Mouse (Mus musculus): ENCODE data around the gene Hc. TPM values are rescaled to one million over a fixed set of nuclear protein-coding genes. Genes with fewer than 3 reads are reported as not detected.

Gene Hc
- polyA plus RNA-seq, 1 experiment from 2014 or later, result 0.17 TPM

GRCm38 (mm10) chr2:34957405-34957804, 103.8 kb downstream of the Hc start:
- Histone ChIP-seq H3K4me3 (no peak overlapping the region), H3K9me3 (no peaks in the 10 kb centered on the region), H3K27ac (replicated peaks) (no peak overlapping the region), H3K36me3 (replicated peaks) (no peaks in the 10 kb centered on the region), H3K27me3 (replicated peaks; ENCODE audit: low read depth, poor library complexity, severe bottlenecking) (peaks cover 24% of the 10 kb centered on the region), H3K4me1 (peaks cover 8% of the 10 kb centered on the region)
- 73% methylated on average over 1 of the region's 1 CpGs for WGBS
- no peak for DNase-seq (ENCODE audit: low spot score)

DNA sequence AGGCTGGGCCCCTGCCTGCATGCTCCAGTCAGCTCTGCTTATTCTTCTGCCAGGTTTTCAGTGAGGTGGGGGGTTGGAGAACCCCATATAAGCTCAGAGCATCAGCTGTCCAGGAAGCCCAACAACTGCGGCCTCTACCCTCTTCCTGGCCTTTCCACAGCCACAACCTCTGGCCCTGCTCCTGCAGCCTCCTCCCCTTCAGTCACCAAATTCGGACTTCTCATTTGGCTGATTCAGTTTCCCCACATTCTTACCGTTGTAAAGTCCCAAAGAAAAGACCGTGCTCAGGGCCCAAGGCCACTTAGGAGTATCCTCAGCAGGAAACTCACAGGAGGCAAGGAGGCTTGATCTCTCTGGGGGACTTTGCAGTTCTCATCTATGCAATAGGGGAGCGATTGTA, 104.3 kb downstream of the Hc start:
- H3K4me1 ChIP-seq, result peaks cover 8% of the 10 kb centered on the region
- no peak for DNase-seq (ENCODE audit: low spot score)
- H3K36me3 ChIP-seq (replicated peaks), result no peaks in the 10 kb centered on the region
- H3K9me3 ChIP-seq, result no peaks in the 10 kb centered on the region
- WGBS, result 63% methylated on average over 5 of the region's 5 CpGs
- no peak overlapping the region for H3K4me3 ChIP-seq
- peaks cover 24% of the 10 kb centered on the region for H3K27me3 ChIP-seq (replicated peaks; ENCODE audit: low read depth, poor library complexity, severe bottlenecking)
- no peak overlapping the region for H3K27ac ChIP-seq (replicated peaks)

- H3K4me3 ChIP-seq, result no peak overlapping the region
- DNase-seq (ENCODE audit: low spot score), result no peak
- H3K36me3 ChIP-seq (replicated peaks), result no peaks in the 10 kb centered on the region
- no peak overlapping the region for H3K27ac ChIP-seq (replicated peaks)
- H3K9me3 ChIP-seq, result no peaks in the 10 kb centered on the region
- peaks cover 4% of the 10 kb centered on the region; the same call in 1 of the 2 replicates for H3K27me3 ChIP-seq (replicated peaks; ENCODE audit: low read depth, poor library complexity, severe bottlenecking)
- no peaks in the 10 kb centered on the region for H3K4me1 ChIP-seq
Measured at GRCm38 (mm10) chr2:34954344-34954743, 106.9 kb downstream of the Hc start.

GRCm38 (mm10) chr2:34953547-34954116, 107.6 kb downstream of the Hc start:
- Histone ChIP-seq H3K4me1 (no peaks in the 10 kb centered on the region), H3K27ac (replicated peaks) (no peak overlapping the region), H3K4me3 (no peak overlapping the region), H3K9me3 (no peaks in the 10 kb centered on the region), H3K36me3 (replicated peaks) (no peaks in the 10 kb centered on the region), H3K27me3 (replicated peaks; ENCODE audit: low read depth, poor library complexity, severe bottlenecking) (peaks cover 4% of the 10 kb centered on the region; the same call in 1 of the 2 replicates)
- DNase-seq (ENCODE audit: low spot score), result no peak
- 75% methylated on average over 2 of the region's 2 CpGs for WGBS

DNA sequence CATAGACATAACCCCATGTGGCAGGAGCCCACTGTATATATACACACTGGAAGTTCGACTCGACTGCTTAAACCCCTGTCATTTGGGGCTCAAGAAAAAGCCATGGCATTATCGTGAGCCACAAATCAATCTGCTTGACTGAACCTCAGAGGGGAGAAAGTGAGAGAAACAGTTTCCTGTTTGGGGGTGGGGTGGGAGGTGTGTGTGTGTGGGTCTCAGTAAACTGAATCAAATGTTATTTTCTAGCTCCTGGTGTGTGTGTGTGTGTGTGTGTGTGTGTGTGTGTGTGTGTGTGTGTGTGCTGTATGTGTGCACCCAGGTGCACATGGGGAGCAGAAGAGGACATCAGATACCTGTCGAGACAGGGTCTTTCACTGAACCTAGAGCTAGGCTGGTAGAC, 108.2 kb downstream of the Hc start:
- WGBS, result 82% methylated on average over 4 of the region's 4 CpGs
- H3K9me3 ChIP-seq, result no peaks in the 10 kb centered on the region

DNA sequence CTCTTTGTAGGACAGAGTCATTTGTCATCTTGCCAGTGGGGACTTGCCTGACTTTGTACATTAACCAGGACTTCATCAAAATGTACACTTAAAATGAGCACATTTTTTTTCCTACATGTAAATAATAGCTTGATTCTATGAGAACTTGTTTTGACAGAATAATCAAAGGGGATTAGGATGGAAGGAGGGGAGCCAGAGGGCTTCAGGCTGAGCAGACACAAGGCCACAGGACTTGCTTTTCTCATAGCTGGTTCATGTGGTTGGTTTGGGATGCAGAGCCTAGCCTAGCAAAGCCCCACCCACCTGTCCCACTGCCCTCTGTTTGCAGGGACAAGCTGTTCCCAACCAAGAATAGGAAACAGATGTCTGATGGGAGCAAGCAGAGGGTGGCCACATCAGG, 109.8 kb downstream of the Hc start:
- no peaks in the 10 kb centered on the region for H3K4me1 ChIP-seq
- no peak for DNase-seq (ENCODE audit: low spot score)

More for the DNA sequence above, 108.2 kb downstream of the Hc start:
- H3K4me1 ChIP-seq, result no peaks in the 10 kb centered on the region
- peaks cover 4% of the 10 kb centered on the region; the same call in 1 of the 2 replicates for H3K27me3 ChIP-seq (replicated peaks; ENCODE audit: low read depth, poor library complexity, severe bottlenecking)
- DNase-seq (ENCODE audit: low spot score), result no peak
- H3K27ac ChIP-seq (replicated peaks), result no peak overlapping the region
- no peaks in the 10 kb centered on the region for H3K36me3 ChIP-seq (replicated peaks)
- no peak overlapping the region for H3K4me3 ChIP-seq

DNA sequence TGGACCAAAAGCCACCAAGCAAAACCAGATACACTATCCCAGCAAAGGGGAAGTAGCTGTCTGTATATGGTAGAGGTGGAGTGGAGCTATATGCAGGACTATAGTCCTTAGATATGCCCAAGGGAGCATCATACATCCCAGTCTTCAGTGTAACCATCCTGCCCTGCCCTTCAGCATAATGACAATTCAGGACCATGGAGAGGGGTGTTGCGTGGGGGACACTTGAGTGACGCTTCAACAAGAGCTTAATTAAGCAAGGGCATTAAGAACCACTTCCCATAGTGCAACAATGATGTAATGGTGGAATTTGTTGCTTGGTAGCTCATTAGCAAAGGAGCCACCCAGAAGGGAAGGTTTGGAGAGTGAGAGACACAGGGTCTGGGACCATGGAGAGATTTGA, 112.6 kb downstream of the Hc start:
- Histone ChIP-seq H3K36me3 (replicated peaks) (no peaks in the 10 kb centered on the region), H3K9me3 (no peaks in the 10 kb centered on the region), H3K27ac (replicated peaks) (no peak overlapping the region), H3K4me3 (no peak overlapping the region), H3K4me1 (peaks cover 13% of the 10 kb centered on the region), H3K27me3 (replicated peaks; ENCODE audit: low read depth, poor library complexity, severe bottlenecking) (no peaks in the 10 kb centered on the region)
- 25% methylated on average over 2 of the region's 2 CpGs for WGBS
- DNase-seq (ENCODE audit: low spot score), result peak; percentile 23

More for the DNA sequence above, 109.8 kb downstream of the Hc start:
- H3K4me3 ChIP-seq, result no peak overlapping the region
- H3K36me3 ChIP-seq (replicated peaks), result no peaks in the 10 kb centered on the region
- no peaks in the 10 kb centered on the region for H3K27me3 ChIP-seq (replicated peaks; ENCODE audit: low read depth, poor library complexity, severe bottlenecking)
- H3K27ac ChIP-seq (replicated peaks), result no peak overlapping the region
- H3K9me3 ChIP-seq, result no peaks in the 10 kb centered on the region

GRCm38 (mm10) chr2:34946046-34946445, 115.2 kb downstream of the Hc start:
- no peak overlapping the region for H3K4me3 ChIP-seq
- peaks cover 15% of the 10 kb centered on the region for H3K4me1 ChIP-seq
- H3K9me3 ChIP-seq, result no peaks in the 10 kb centered on the region
- no peak for DNase-seq (ENCODE audit: low spot score)
- H3K36me3 ChIP-seq (replicated peaks), result no peaks in the 10 kb centered on the region
- WGBS, result 61% methylated on average over 4 of the region's 4 CpGs
- 0 out of 2 replicates have a peak, but pooled peaks cover 13% of the 10 kb centered on the region for H3K27me3 ChIP-seq (replicated peaks; ENCODE audit: low read depth, poor library complexity, severe bottlenecking)
- no peak overlapping the region for H3K27ac ChIP-seq (replicated peaks)

DNA sequence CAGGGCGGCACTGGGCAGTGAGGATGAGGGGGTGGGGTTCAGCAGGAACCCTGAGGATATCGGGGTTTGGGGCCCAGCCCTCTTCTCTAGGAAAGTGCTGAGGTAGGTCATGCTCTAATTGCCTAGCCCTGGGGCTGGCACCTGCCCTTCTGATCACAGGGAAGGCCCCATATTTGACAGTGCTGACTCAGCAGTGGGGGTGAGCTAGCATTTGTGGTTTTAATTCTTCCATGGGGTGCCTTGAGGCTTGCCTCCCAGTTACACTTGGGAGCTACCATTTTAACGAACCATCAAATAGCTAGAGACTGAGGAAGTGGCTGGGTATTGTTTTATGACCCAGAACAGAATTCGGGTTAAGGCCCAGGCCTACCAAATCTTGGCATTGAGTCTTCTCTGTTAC, 115.7 kb downstream of the Hc start:
- no peaks in the 10 kb centered on the region for H3K36me3 ChIP-seq (replicated peaks)
- H3K27ac ChIP-seq (replicated peaks), result no peak overlapping the region
- no peak overlapping the region for H3K4me3 ChIP-seq
- 80% methylated on average over 4 of the region's 4 CpGs for WGBS
- H3K27me3 ChIP-seq (replicated peaks; ENCODE audit: low read depth, poor library complexity, severe bottlenecking), result 0 out of 2 replicates have a peak, but pooled peaks cover 16% of the 10 kb centered on the region
- no peaks in the 10 kb centered on the region for H3K9me3 ChIP-seq
- no peak for DNase-seq (ENCODE audit: low spot score)
- H3K4me1 ChIP-seq, result peaks cover 18% of the 10 kb centered on the region

DNA sequence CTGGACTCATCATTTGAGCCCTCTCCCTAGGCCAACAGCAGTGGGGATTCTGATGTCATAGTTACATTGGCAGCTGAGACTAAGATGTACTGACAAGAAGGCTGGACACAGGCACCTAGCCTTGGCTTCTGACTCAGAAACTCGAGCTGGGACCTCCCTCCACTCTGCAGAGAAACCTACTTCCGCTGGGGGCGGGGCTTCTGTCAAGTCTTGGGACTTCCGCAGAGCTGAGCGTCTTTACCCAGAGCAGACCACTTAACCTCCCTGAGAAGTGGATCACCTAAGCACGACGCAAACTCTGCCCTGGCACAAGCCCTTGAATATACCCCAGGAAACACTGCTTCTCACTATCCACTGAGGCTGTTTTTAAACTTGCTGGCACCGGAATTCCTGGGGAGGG, 116.5 kb downstream of the Hc start:
- H3K36me3 ChIP-seq (replicated peaks), result no peaks in the 10 kb centered on the region
- DNase-seq (ENCODE audit: low spot score), result peak; percentile 39
- H3K9me3 ChIP-seq, result no peaks in the 10 kb centered on the region
- H3K4me1 ChIP-seq, result peaks cover 18% of the 10 kb centered on the region
- H3K27ac ChIP-seq (replicated peaks), result no peak overlapping the region
- 0 out of 2 replicates have a peak, but pooled peaks cover 19% of the 10 kb centered on the region for H3K27me3 ChIP-seq (replicated peaks; ENCODE audit: low read depth, poor library complexity, severe bottlenecking)
- H3K4me3 ChIP-seq, result no peak overlapping the region
- 17% methylated on average over 8 of the region's 8 CpGs for WGBS

DNA sequence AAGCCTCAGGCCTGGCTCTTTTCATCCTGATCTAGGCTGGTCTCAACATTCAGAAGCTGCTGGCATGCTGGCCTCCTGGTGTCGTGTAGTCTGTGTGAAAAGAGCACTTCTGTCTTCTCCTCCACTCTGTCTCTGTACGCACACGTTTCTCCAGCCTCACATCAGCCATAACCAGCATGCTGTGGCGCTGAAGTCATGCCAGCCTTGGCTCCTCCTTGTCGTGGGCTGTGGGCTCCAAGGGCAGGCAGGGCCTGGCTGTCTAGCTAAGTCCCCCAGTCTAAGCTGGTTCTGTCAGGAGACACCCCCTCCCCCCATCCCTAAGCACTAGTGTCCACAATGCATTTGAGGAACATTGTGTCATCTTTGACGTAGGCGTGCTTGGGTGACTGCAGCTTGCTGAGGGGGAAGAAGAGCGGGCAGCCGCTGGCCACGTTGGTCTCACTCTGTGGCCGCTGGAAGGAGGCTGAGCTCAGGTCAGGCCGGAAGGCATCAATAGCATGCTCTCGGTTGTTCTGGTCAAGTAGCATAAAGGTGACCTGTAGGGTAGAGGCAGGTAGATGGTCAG, 117.6 kb downstream of the Hc start:
- no peaks in the 10 kb centered on the region for H3K36me3 ChIP-seq (replicated peaks)
- 0 out of 2 replicates have a peak, but pooled peaks cover 19% of the 10 kb centered on the region for H3K27me3 ChIP-seq (replicated peaks; ENCODE audit: low read depth, poor library complexity, severe bottlenecking)
- H3K9me3 ChIP-seq, result no peaks in the 10 kb centered on the region
- no peak overlapping the region for H3K4me3 ChIP-seq
- peaks cover 18% of the 10 kb centered on the region for H3K4me1 ChIP-seq
- WGBS, result 83% methylated on average over 13 of the region's 13 CpGs
- no peak overlapping the region for H3K27ac ChIP-seq (replicated peaks)
- DNase-seq (ENCODE audit: low spot score), result no peak

DNA sequence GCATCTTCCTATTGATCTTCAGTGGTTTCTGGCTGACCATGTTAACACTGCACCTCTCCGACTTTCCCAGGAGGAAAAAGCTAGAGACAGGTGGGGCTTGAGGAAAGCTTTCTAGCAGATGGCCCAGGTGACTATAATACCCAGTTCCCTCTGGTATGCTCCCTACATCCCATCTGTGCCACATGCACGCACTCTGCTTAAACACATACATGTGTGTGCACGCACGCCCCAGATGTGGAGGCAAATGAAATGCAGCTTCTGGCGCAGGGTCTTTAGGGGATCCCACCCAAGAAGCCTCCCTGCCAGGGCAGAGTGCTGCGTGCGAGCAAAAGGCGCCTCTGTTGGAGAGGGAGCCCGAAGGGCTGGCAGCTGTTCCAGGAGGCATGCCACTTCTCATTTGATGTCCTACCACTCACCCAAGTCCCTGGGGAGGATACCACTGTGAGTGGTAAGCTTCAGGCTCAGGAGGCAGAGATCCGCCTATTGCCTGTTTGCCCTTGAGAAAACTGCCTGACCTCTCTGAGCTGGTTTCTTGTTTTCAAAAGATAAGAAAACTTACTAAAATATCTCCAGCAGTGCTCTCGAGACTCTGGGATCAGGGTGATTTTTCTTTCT, 120.1 kb downstream of the Hc start:
- no peak overlapping the region; the same call in 1 of the 2 replicates for H3K27ac ChIP-seq (replicated peaks)
- H3K36me3 ChIP-seq (replicated peaks), result no peaks in the 10 kb centered on the region
- 0 out of 2 replicates have a peak, but pooled peaks cover 19% of the 10 kb centered on the region for H3K27me3 ChIP-seq (replicated peaks; ENCODE audit: low read depth, poor library complexity, severe bottlenecking)
- WGBS, result 79% methylated on average over 11 of the region's 11 CpGs
- no peaks in the 10 kb centered on the region for H3K9me3 ChIP-seq
- H3K4me3 ChIP-seq, result no peak overlapping the region
- peaks cover 38% of the 10 kb centered on the region for H3K4me1 ChIP-seq
- DNase-seq (ENCODE audit: low spot score), result no peak

DNA sequence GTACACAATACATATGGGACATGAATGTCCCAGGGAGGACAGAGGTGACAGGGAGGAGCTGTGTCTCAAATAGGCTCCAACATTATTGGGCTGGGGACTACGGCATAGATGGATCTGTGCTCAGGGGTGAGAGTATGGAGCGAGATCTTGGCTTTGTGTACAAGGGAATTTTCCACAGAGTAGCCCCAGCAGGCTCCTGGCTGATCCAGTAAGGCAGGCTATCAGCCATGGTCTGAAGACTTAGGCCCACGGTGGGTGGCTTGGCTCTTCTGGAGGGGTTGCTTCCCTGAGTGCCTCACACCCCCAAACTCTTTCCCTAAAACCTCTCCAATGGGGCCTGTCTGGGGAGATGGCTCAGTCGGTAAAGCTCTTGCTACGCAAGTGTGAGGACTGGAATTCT, 121.0 kb downstream of the Hc start:
- Histone ChIP-seq H3K27ac (replicated peaks) (no peak overlapping the region), H3K9me3 (no peaks in the 10 kb centered on the region), H3K4me3 (no peak overlapping the region), H3K36me3 (replicated peaks) (no peaks in the 10 kb centered on the region), H3K4me1 (peaks cover 31% of the 10 kb centered on the region), H3K27me3 (replicated peaks; ENCODE audit: low read depth, poor library complexity, severe bottlenecking) (0 out of 2 replicates have a peak, but pooled peaks cover 19% of the 10 kb centered on the region)
- DNase-seq (ENCODE audit: low spot score), result no peak
- WGBS, result 80% methylated on average over 5 of the region's 5 CpGs

All from embryonic facial prominence, embryonic 10.5 days (tissue).